21 mouse cellular contexts compared by ENCODE assay signal in the genomic region with DNA sequence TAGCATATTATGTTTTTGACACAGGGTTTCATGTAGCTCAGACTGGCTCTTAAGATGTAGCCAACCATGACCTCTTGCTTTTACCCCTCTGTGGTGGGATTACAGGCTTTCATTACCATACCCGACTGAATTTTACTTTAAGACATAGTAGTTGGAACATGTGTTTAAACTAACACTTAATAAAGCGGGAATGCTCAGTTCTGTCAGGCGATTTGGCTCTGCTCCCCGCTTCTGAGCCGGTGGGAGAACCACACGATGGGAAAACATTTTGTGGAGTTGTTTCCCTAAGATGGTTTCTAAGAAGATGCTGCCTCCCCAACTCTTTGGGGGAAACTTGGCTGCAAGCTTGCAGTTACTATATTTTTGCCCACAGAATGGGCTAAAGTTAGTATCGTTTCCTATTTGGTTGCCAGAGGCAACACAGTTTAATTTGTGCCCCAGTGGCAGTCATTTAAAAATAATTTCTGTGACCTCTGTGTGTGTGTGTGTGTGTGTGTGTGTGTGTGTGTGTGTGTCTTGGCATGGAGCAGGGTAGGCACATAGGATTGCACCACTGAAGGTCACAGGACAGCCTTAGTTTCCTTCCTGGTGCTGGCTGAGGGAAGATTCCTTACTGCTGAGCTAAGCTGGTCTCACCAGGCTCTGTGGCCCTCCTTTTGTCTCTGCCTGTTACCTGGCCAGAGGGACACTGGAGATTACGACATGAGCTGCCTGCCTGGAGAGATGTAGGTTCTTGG. TPM values are rescaled to one million over a fixed set of nuclear protein-coding genes. Genes with fewer than 3 reads are reported as not detected.
DNase-seq lines count a peak whose midpoint lies in the region; ATAC-seq lines count a peak whose summit lies in the region.
"Had no signal": no experiment of that assay in that cellular context is flagged by ENCODE, and none has a peak within 500 bp of the region (broad histone marks: within the 10 kb centered on the region; RNA-seq: fewer than 3 reads in every experiment).

No protein-coding gene starts in this region.

- intact Hi-C loops in gastrocnemius, postnatal 14 days (cut with DNase I; ENCODE audit: low total_unique reads) = no loop called here

- H3K9me3 ChIP-seq in embryonic facial prominence, embryonic 14.5 days (ENCODE audit: control insufficient read depth, low read length) = no peaks in the 10 kb centered on the region
- H3K9me3 ChIP-seq in embryonic facial prominence, embryonic 10.5 days = no peaks in the 10 kb centered on the region
- H3K9me3 ChIP-seq in limb, embryonic 12.5 days = no peaks in the 10 kb centered on the region
- H3K9me3 ChIP-seq in limb, embryonic 10.5 days (replicated peaks) = no peaks in the 10 kb centered on the region
- H3K9me3 ChIP-seq in megakaryocyte, embryonic 14.5 days = no peaks in the 10 kb centered on the region
- H3K9me3 ChIP-seq: heart, embryonic 13.5 days; hindbrain, embryonic 15.5 days; neural tube, embryonic 13.5 days had no signal

- H3K27me3 ChIP-seq in embryonic facial prominence, embryonic 14.5 days (replicated peaks; ENCODE audit: control insufficient read depth, insufficient read depth, low read length) = no peaks in the 10 kb centered on the region
- H3K27me3 ChIP-seq in embryonic facial prominence, embryonic 10.5 days (replicated peaks; ENCODE audit: low read depth, poor library complexity, severe bottlenecking) = no peaks in the 10 kb centered on the region
- no peaks in the 10 kb centered on the region for H3K27me3 ChIP-seq in limb, embryonic 12.5 days
- H3K27me3 ChIP-seq in limb, embryonic 10.5 days (ENCODE audit: low read depth, poor library complexity, severe bottlenecking) = no peaks in the 10 kb centered on the region
- H3K27me3 ChIP-seq in megakaryocyte, embryonic 14.5 days (replicated peaks) = no peaks in the 10 kb centered on the region
- H3K27me3 ChIP-seq: heart, embryonic 13.5 days; hindbrain, embryonic 15.5 days; neural tube, embryonic 13.5 days had no signal

- ATAC-seq in embryonic facial prominence, embryonic 14.5 days (ENCODE audit: low read depth) = 0 out of 2 replicates have a peak, but pooled peaks have one; percentile 44
- ATAC-seq in limb, embryonic 12.5 days (ENCODE audit: insufficient number of reproducible peaks, insufficient read depth, low FRiP score, low TSS enrichment, low read depth) = peak; percentile 56; the same call in 1 of the 2 replicates
- peak; percentile 62 for ATAC-seq in common myeloid progenitor, adult 5-6 weeks (replicated peaks; ENCODE audit: low read depth, poor library complexity, severe bottlenecking)
- ATAC-seq: activated CD4-positive, CD25-positive, alpha-beta regulatory T cell, adult 4 months; forebrain, embryonic 14.5 days; intestine, postnatal 0 days had no signal

- peak; percentile 20 for DNase-seq in embryonic facial prominence, embryonic 14.5 days (ENCODE audit: low spot score)
- DNase-seq in embryonic facial prominence, embryonic 10.5 days (ENCODE audit: low spot score) = no peak
- DNase-seq in limb, embryonic 10.5 days (ENCODE audit: low spot score) = no peak
- no peak for DNase-seq in layer of hippocampus, adult 11-12 months (ENCODE audit: low spot score)
- DNase-seq in gastrocnemius, postnatal 14 days = no peak
- DNase-seq: cerebellum, adult 18-20 months; kidney, postnatal 14 days; lung, adult 18-20 months had no signal

- H3K4me1 ChIP-seq in embryonic facial prominence, embryonic 14.5 days (ENCODE audit: control insufficient read depth, insufficient read depth, low read length) = 0 out of 2 replicates have a peak, but pooled peaks cover 5% of the 10 kb centered on the region
- 0 out of 2 replicates have a peak, but pooled peaks cover 2% of the 10 kb centered on the region for H3K4me1 ChIP-seq in embryonic facial prominence, embryonic 10.5 days
- H3K4me1 ChIP-seq in limb, embryonic 12.5 days (replicated peaks) = 0 out of 2 replicates have a peak, but pooled peaks cover 18% of the 10 kb centered on the region
- 0 out of 2 replicates have a peak, but pooled peaks cover 3% of the 10 kb centered on the region for H3K4me1 ChIP-seq in limb, embryonic 10.5 days
- H3K4me1 ChIP-seq in megakaryocyte, embryonic 14.5 days = peaks cover 76% of the 10 kb centered on the region
- H3K4me1 ChIP-seq: hindbrain, embryonic 15.5 days; neural tube, embryonic 13.5 days had no signal

- H3K27ac ChIP-seq in embryonic facial prominence, embryonic 14.5 days (replicated peaks; ENCODE audit: low read depth, low read length) = no peak overlapping the region
- H3K27ac ChIP-seq in embryonic facial prominence, embryonic 10.5 days (replicated peaks) = no peak overlapping the region
- H3K27ac ChIP-seq in limb, embryonic 12.5 days = no peak overlapping the region
- H3K27ac ChIP-seq in limb, embryonic 10.5 days = no peak overlapping the region
- H3K27ac ChIP-seq: heart, embryonic 13.5 days; hindbrain, embryonic 15.5 days; neural tube, embryonic 13.5 days had no signal

- H3K36me3 ChIP-seq in embryonic facial prominence, embryonic 14.5 days (ENCODE audit: control insufficient read depth, insufficient read depth, low read length) = no peaks in the 10 kb centered on the region
- no peaks in the 10 kb centered on the region for H3K36me3 ChIP-seq in embryonic facial prominence, embryonic 10.5 days (replicated peaks)
- no peaks in the 10 kb centered on the region for H3K36me3 ChIP-seq in limb, embryonic 12.5 days
- no peaks in the 10 kb centered on the region for H3K36me3 ChIP-seq in limb, embryonic 10.5 days
- peaks cover 85% of the 10 kb centered on the region for H3K36me3 ChIP-seq in megakaryocyte, embryonic 14.5 days (replicated peaks; ENCODE audit: low read length)
- H3K36me3 ChIP-seq: heart, embryonic 13.5 days; hindbrain, embryonic 15.5 days; neural tube, embryonic 13.5 days had no signal

- no peak overlapping the region for H3K9ac ChIP-seq in embryonic facial prominence, embryonic 14.5 days (ENCODE audit: low read depth, low read length)
- H3K9ac ChIP-seq in limb, embryonic 12.5 days (replicated peaks) = no peak overlapping the region
- H3K9ac ChIP-seq: heart, embryonic 13.5 days; hindbrain, embryonic 15.5 days; neural tube, embryonic 13.5 days had no signal

- 71% methylated on average over 8 of the region's 8 CpGs for WGBS in embryonic facial prominence, embryonic 14.5 days
- 80% methylated on average over 8 of the region's 8 CpGs for WGBS in embryonic facial prominence, embryonic 10.5 days
- 64% methylated on average over 8 of the region's 8 CpGs for WGBS in limb, embryonic 12.5 days
- WGBS in limb, embryonic 10.5 days = 84% methylated on average over 8 of the region's 8 CpGs

- H3K4me3 ChIP-seq in embryonic facial prominence, embryonic 14.5 days (ENCODE audit: low read depth, low read length) = no peak overlapping the region
- H3K4me3 ChIP-seq in embryonic facial prominence, embryonic 10.5 days = no peak overlapping the region
- H3K4me3 ChIP-seq in limb, embryonic 12.5 days (replicated peaks) = no peak overlapping the region
- no peak overlapping the region for H3K4me3 ChIP-seq in limb, embryonic 10.5 days
- H3K4me3 ChIP-seq in megakaryocyte, embryonic 14.5 days (replicated peaks) = peak overlapping the region; percentile 70
- H3K4me3 ChIP-seq: heart, embryonic 13.5 days; hindbrain, embryonic 15.5 days; neural tube, embryonic 13.5 days had no signal

- H3K4me2 ChIP-seq in embryonic facial prominence, embryonic 14.5 days (ENCODE audit: low read depth, low read length) = no peak overlapping the region
- no peak overlapping the region for H3K4me2 ChIP-seq in limb, embryonic 12.5 days
- H3K4me2 ChIP-seq: heart, embryonic 13.5 days; hindbrain, embryonic 15.5 days; neural tube, embryonic 13.5 days had no signal

RNA-seq across cellular contexts. Expression of gene Gpr171, which starts 34.9 kb away (rescaled TPM):
- 0.80 and 1.1 TPM in 2 replicates for polyA plus RNA-seq in embryonic facial prominence, embryonic 14.5 days (2014; fragmentation: Nextera tagmentation; extraction: Ambion mirVana)
- 1.1 TPM in 2 replicates for polyA plus RNA-seq in embryonic facial prominence, embryonic 10.5 days (2016; fragmentation: Nextera tagmentation; extraction: Ambion mirVana)
- polyA plus RNA-seq in limb, embryonic 12.5 days (2016; fragmentation: Nextera tagmentation; extraction: Ambion mirVana) = 1.1 and 1.3 TPM in 2 replicates
- polyA plus RNA-seq in limb, embryonic 10.5 days (2016; fragmentation: Nextera tagmentation; extraction: Ambion mirVana) = 0.38 and 0.53 TPM in 2 replicates
- 55.6 and 57.4 TPM in 2 replicates for total RNA-seq in common myeloid progenitor, adult 5-6 weeks (2017)
- 3.0 and 6.1 TPM in 2 replicates for polyA plus RNA-seq in megakaryocyte, embryonic 14.5 days (2012; ENCODE audit: insufficient read depth, low replicate concordance)
- total RNA-seq in gastrocnemius, postnatal 14 days (2021) = not detected
- total RNA-seq: layer of hippocampus, postnatal 14 days; left cerebral cortex, postnatal 36 days had no signal
- polyA plus RNA-seq: brain, embryonic 14.5 days; cortical plate, adult 2 months had no signal
